Mouse (Mus musculus): ENCODE measurements at regions not wholly inside any gene's neighbourhood (a gene's known extent, or its start where the extent isn't known, plus 50 kb on each side); places are given as distances from the start of the nearest gene placed in this dataset.

- no peak for DNase-seq (ENCODE audit: low spot score in 2 of 2)
- intact Hi-C loops (cut with DNase I) = no loop called here
Measured at GRCm38 (mm10) chr8:6590146-6590545, 1485.0 kb upstream of the Slc10a2 start.

GRCm38 (mm10) chr8:6583337-6584096, 1478.4 kb upstream of the Slc10a2 start:
- intact Hi-C loops (cut with DNase I) = no loop called here
- no peak for DNase-seq (ENCODE audit: low spot score in 2 of 2)

GRCm38 (mm10) chr8:6582732-6583131, 1477.6 kb upstream of the Slc10a2 start:
- intact Hi-C loops (cut with DNase I) = no loop called here

GRCm38 (mm10) chr8:6577868-6578634, 1472.9 kb upstream of the Slc10a2 start:
- intact Hi-C loops (cut with DNase I) = loop anchor here (10.0 kb wide), 1 partner anchor 1283 kb away; no protein-coding TSS in a partner anchor
- DNase-seq (ENCODE audit: low spot score in 2 of 2) = no peak

More at GRCm38 (mm10) chr8:6582732-6583131, 1477.6 kb upstream of the Slc10a2 start:
- DNase-seq (ENCODE audit: low spot score in 2 of 2) = no peak

- intact Hi-C loops (cut with DNase I) = loop anchor here (10.0 kb wide), 1 partner anchor 1280 kb away; no protein-coding TSS in a partner anchor
- DNase-seq (ENCODE audit: low spot score in 2 of 2) = no peak
Measured at GRCm38 (mm10) chr8:6575241-6575640, 1470.1 kb upstream of the Slc10a2 start.

- intact Hi-C loops (cut with DNase I) = loop anchor here (10.0 kb wide), 1 partner anchor 1279 kb away; no protein-coding TSS in a partner anchor
- DNase-seq (ENCODE audit: low spot score in 2 of 2) = no peak
Measured at GRCm38 (mm10) chr8:6573492-6573891, 1468.3 kb upstream of the Slc10a2 start.

- DNase-seq (ENCODE audit: low spot score in 2 of 2) = peak; percentile 82 to 88
- intact Hi-C loops (cut with DNase I) = loop anchor here (10.0 kb wide), 1 partner anchor 1277 kb away; no protein-coding TSS in a partner anchor
Measured at GRCm38 (mm10) chr8:6572066-6572665, 1467.0 kb upstream of the Slc10a2 start.

GRCm38 (mm10) chr8:6550965-6551364, 1445.8 kb upstream of the Slc10a2 start:
- DNase-seq (ENCODE audit: low spot score in 2 of 2) = no peak
- intact Hi-C loops (cut with DNase I) = no loop called here

GRCm38 (mm10) chr8:6527171-6527570, 1422.0 kb upstream of the Slc10a2 start:
- DNase-seq (ENCODE audit: low spot score in 2 of 2) = no peak
- intact Hi-C loops (cut with DNase I) = no loop called here

- DNase-seq (ENCODE audit: low spot score in 2 of 2) = no peak
- intact Hi-C loops (cut with DNase I) = no loop called here
Measured at GRCm38 (mm10) chr8:6515882-6516682, 1410.9 kb upstream of the Slc10a2 start.

GRCm38 (mm10) chr8:6492453-6492852, 1387.3 kb upstream of the Slc10a2 start:
- intact Hi-C loops (cut with DNase I) = no loop called here
- peak in 1 of 2 experiments; percentile 6 for DNase-seq (ENCODE audit: low spot score in 2 of 2)

- no peak for DNase-seq (ENCODE audit: low spot score in 2 of 2)
- intact Hi-C loops (cut with DNase I) = no loop called here
Measured at GRCm38 (mm10) chr8:6481966-6482365, 1376.8 kb upstream of the Slc10a2 start.

- intact Hi-C loops (cut with DNase I) = no loop called here
- DNase-seq (ENCODE audit: low spot score in 2 of 2) = no peak
Measured at GRCm38 (mm10) chr8:6471089-6471488, 1365.9 kb upstream of the Slc10a2 start.

GRCm38 (mm10) chr8:6456553-6457180, 1351.5 kb upstream of the Slc10a2 start:
- DNase-seq (ENCODE audit: low spot score in 2 of 2) = no peak
- intact Hi-C loops (cut with DNase I) = no loop called here

GRCm38 (mm10) chr8:6448301-6448700, 1343.2 kb upstream of the Slc10a2 start:
- intact Hi-C loops (cut with DNase I) = no loop called here
- no peak for DNase-seq (ENCODE audit: low spot score in 2 of 2)

GRCm38 (mm10) chr8:6439069-6439468, 1333.9 kb upstream of the Slc10a2 start:
- intact Hi-C loops (cut with DNase I) = no loop called here
- DNase-seq (ENCODE audit: low spot score in 2 of 2) = no peak
